Mouse (Mus musculus) c-Kit-positive CD71-positive TER-119-negative erythroid progenitor cells, embryonic 14.5 days (primary cell): Measurements from ENCODE around the gene Prune2.
"Not testable (repeated sequence)": the region's sequence is repeated elsewhere in the genome, so short reads cannot be mapped to it uniquely, and the experiment has no call there.

Source experiments
- DNase-seq: peaks from one replicate; pipeline ENCODE4 v3.0.0-alpha.2; 2013; ENCODE audit warnings: low read depth

Prune2 gene

GRCm38 (mm10) chr19:17130544-17130943 is 174.6 kb downstream of the Prune2 start:
- DNase-seq = no peak

- no peak for DNase-seq
Observed at GRCm38 (mm10) chr19:17136677-17137460, 181.0 kb downstream of the Prune2 start.

- no peak for DNase-seq
Observed at GRCm38 (mm10) chr19:17137656-17138055, 181.7 kb downstream of the Prune2 start.

GRCm38 (mm10) chr19:17138144-17138915 is 182.4 kb downstream of the Prune2 start:
- DNase-seq = no peak

- no peak for DNase-seq
Observed at GRCm38 (mm10) chr19:17140016-17140914, 184.3 kb downstream of the Prune2 start.

GRCm38 (mm10) chr19:17143245-17143644 is 187.3 kb downstream of the Prune2 start:
- no peak for DNase-seq

- DNase-seq = no peak
Observed at GRCm38 (mm10) chr19:17144205-17144604, 188.3 kb downstream of the Prune2 start.

GRCm38 (mm10) chr19:17150064-17150463 is 194.1 kb downstream of the Prune2 start:
- DNase-seq = no peak

GRCm38 (mm10) chr19:17151781-17152180 is 195.9 kb downstream of the Prune2 start:
- no peak for DNase-seq

- DNase-seq = no peak
Observed at GRCm38 (mm10) chr19:17152461-17152860, 196.5 kb downstream of the Prune2 start.

GRCm38 (mm10) chr19:17153911-17154639 is 198.2 kb downstream of the Prune2 start:
- DNase-seq = no peak

GRCm38 (mm10) chr19:17155216-17155615 is 199.3 kb downstream of the Prune2 start:
- no peak for DNase-seq

GRCm38 (mm10) chr19:17159676-17160075 is 203.8 kb downstream of the Prune2 start:
- no peak for DNase-seq

GRCm38 (mm10) chr19:17160231-17160630 is 204.3 kb downstream of the Prune2 start:
- DNase-seq = no peak

GRCm38 (mm10) chr19:17163511-17163953 is 207.6 kb downstream of the Prune2 start:
- DNase-seq = peak; percentile 25

- no peak for DNase-seq
Observed at GRCm38 (mm10) chr19:17166288-17166687, 210.4 kb downstream of the Prune2 start.

GRCm38 (mm10) chr19:17168186-17168585 is 212.3 kb downstream of the Prune2 start:
- DNase-seq = no peak

- DNase-seq = no peak
Observed at GRCm38 (mm10) chr19:17169746-17170145, 213.8 kb downstream of the Prune2 start.

GRCm38 (mm10) chr19:17174501-17174900 is 218.6 kb downstream of the Prune2 start:
- not testable (repeated sequence) for DNase-seq

- DNase-seq = no peak
Observed at GRCm38 (mm10) chr19:17180506-17180905, 224.6 kb downstream of the Prune2 start.

GRCm38 (mm10) chr19:17194730-17195129 is 238.8 kb downstream of the Prune2 start:
- DNase-seq = no peak
